Mouse (Mus musculus): ENCODE measurements around the gene Mrtfa.

Gene Mrtfa

DNA sequence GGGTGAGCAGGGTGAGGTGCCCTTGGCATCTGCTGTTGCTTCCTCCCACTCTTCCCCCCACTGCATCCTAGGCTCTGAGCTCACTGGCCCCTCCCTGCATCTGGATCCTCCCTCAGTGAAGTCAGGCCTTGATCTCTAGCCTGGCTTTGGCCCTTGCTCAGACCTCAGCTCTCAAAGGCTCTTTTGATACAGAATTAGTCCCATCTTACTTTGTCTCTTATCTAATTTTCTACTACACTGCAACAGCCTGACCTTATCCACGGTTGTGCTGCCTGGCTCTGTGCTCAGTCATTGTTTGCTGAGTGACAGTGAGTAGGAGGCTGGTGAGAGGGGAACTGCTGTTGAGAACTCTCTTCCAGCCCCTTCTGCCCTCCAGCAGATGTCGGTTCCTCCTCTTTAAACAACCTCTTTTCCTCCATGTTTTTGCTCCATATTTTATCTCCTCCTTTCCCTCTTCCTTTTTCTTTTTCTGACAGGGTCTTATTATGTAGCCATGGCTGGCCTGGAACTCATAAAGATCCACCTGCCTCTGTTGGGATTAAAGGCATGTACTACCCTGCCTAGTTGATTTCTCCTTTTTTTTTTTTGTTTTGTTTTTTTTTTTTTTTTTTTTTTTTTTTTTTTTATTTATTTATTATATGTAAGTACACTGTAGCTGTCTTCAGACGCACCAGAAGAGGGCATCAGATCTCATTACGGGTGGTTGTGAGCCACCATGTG, 190.0 kb downstream of the Mrtfa start:
- DNase-seq (ENCODE audit: extremely low read depth, low read depth, low spot score) = no peak

DNA sequence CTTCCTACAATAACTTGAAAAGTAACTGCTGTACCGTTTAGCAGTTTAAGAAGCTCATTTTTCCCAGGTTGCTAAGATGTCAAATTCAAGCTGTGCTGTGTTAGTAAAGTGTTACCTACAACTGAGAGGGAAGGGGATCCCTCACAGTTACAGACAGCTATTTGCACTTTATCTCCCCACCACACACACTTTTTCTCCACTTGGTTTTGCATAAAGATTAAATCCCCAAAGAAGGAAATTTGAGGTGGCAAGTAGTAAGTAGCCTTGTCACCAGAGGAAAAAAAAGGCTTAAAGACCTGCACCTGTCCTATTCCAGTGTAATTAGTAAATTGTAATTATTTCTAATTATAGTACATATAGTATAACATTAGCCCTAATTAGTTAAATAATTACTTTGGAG, 193.5 kb downstream of the Mrtfa start:
- DNase-seq (ENCODE audit: extremely low read depth, low read depth, low spot score) = no peak

DNA sequence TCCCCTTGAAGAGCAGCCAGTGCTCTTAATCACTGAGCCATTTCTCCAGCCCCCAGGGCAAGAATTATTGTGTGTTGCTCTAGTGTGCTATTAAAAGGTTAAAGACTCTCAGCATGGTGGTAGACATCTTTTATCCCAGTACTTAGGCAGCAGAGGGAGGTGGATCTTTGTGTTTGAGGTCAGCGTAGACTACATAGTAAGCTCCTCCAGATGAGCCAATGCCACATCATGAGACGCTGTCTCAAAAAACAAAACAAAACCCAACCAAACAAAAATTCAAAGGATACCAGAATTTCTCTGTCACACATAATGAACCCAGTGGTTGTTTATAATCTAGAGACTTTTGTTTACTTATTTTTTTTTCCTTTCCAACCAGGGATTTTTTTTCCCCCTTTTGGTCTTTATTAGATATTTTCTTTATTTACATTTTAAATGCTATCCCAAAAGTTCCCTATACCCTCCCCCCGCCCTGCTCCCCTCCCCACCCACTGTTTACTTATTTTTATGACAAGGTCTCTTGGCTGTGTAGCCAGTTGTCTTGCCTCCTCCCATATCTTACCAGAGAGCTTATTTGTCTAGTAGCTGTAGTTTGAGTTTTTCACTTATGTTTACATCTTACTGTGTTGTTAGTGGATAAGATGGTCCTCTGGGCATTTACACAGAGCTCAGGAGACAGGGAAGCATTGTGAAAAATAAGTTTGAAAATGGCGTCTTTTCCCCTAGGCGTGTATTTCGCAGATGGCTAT, 194.3 kb downstream of the Mrtfa start:
- no peak for DNase-seq (ENCODE audit: extremely low read depth, low read depth, low spot score)

DNA sequence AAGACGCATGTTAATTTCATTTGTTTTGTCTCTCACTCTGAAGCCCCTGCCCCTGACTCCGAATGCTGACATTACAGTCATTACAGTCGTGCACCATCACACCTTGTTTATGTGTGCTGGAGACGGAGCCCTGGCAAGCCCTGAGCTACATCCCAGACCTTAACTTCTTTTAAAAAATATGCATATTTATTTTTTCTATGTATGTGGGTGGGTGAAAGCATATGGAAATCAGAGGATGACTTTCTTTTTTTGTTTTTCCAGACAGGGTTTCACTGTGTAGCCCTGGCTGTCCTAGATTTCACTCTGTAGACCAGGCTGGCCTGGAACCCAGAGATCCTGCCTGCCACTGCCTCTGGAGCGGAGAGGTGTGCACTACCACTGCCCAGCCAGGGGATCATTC, 195.6 kb downstream of the Mrtfa start:
- no peak for DNase-seq (ENCODE audit: extremely low read depth, low read depth, low spot score)

GRCm38 (mm10) chr15:80989712-80990111, 200.8 kb downstream of the Mrtfa start:
- no peak for DNase-seq (ENCODE audit: extremely low read depth, low read depth, low spot score)

DNA sequence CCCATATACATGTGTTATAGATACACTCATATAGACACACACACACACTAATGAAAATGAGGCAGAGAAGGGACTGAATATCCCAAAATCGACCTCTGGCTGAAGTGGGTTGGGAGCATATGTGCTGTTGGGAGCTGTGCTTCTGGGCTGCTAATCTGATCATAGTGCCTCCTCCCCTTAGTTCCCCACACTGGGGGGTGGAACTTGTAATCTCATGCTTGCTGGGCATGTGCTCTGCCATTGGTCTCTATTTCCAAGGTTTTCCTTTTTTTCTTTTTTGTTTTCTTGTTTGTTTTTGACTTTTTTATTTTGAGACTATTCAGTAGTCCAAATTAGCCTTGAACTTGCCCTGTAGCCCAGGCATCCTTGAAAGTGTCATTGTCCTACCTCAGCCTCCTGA, 202.2 kb downstream of the Mrtfa start:
- no peak for DNase-seq (ENCODE audit: extremely low read depth, low read depth, low spot score)

GRCm38 (mm10) chr15:80983264-80983663, 207.3 kb downstream of the Mrtfa start:
- DNase-seq (ENCODE audit: extremely low read depth, low read depth, low spot score) = no peak

DNA sequence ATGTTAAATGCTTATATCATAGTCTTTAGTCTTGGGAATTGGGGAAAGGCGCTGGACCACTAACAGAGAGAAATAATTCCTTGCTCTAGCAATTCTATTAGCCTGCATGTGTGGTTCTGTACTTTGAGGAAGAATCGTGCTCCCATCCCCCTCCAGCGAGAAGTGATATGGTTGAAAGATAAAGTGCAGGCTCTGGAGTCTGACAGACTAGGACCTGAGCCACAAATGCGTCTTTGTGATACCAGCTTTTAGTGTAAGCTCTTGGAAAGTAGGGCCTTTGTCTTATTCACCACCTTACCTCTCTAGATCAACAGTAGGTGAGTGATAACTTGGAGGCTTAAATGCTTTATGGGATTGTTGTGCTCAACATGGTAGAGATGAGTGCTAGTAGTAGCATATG, 209.4 kb downstream of the Mrtfa start:
- no peak for DNase-seq (ENCODE audit: extremely low read depth, low read depth, low spot score)

DNA sequence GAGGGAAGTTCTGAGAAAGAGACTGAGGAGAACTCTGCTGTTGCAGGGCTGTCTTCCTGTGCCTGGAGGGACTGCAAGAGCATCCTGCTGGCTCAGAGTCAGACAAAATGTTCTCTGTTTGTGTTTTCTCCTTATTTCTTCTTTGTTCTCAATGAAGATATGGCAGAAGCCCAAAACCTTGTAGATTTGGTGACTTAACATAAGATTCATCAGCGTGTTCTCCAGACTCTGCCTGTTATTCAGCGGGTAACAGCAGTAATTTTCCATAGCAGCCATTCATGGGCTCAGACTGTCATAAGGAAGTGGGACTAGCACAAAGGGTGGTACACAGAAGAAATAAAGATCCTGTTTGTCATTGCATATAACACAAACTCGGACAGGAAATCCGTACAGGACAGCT, 210.9 kb downstream of the Mrtfa start:
- no peak for DNase-seq (ENCODE audit: extremely low read depth, low read depth, low spot score)

GRCm38 (mm10) chr15:80977620-80978334, 212.8 kb downstream of the Mrtfa start, which contains the start of gene Sgsm3:
Gene Sgsm3, plus strand, starts transcription at chr15:80977765.
- no peak for DNase-seq (ENCODE audit: extremely low read depth, low read depth, low spot score)

DNA sequence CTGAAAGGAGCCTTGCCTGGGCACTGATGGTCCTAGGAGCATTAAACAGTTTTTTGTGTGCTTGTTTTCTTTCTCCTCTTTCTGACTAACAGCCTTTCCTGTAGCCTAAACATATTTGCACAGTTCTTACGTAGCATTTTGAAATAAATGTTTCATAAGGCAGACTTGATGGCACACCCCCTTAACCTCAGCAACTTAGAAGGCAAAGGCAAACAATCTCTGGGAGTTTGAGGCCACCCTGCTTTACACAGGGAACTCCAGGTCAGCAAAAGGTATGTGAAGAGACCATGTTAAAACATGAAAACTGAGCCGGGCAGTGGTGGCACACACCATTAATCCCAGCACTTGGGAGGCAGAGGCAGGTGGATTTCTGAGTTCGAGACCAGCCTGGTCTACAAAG, 214.9 kb downstream of the Mrtfa start:
- no peak for DNase-seq (ENCODE audit: extremely low read depth, low read depth, low spot score)

GRCm38 (mm10) chr15:80974311-80974710, 216.2 kb downstream of the Mrtfa start:
- DNase-seq (ENCODE audit: extremely low read depth, low read depth, low spot score) = no peak

GRCm38 (mm10) chr15:80969371-80969770, 221.2 kb downstream of the Mrtfa start:
- DNase-seq (ENCODE audit: extremely low read depth, low read depth, low spot score) = no peak

Measured in fat pad, adult 2 months (tissue).